Mouse (Mus musculus) right cerebral cortex, postnatal 36 days (tissue): Measurements from ENCODE around the gene Trim15.
"Not testable (repeated sequence)": the region's sequence is repeated elsewhere in the genome, so short reads cannot be mapped to it uniquely, and the experiment has no call there.

Experiments used
- DNase-seq, 2 experiments: peaks; one replicate each; pipeline ENCODE4 v3.0.0; 2022; ENCODE audit warnings: low spot score in 2 of 2, mixed read lengths in 1 of 2

The Trim15 gene

GRCm38 (mm10) chr17:36866719-36867527, at the start of gene Trim15:
Trim15 (minus strand) TSS chr17:36867210.
- no peak for DNase-seq

GRCm38 (mm10) chr17:36915076-36915475, 48.1 kb upstream of the Trim15 start:
- peak in 1 of 2 experiments; percentile 40 for DNase-seq

DNA sequence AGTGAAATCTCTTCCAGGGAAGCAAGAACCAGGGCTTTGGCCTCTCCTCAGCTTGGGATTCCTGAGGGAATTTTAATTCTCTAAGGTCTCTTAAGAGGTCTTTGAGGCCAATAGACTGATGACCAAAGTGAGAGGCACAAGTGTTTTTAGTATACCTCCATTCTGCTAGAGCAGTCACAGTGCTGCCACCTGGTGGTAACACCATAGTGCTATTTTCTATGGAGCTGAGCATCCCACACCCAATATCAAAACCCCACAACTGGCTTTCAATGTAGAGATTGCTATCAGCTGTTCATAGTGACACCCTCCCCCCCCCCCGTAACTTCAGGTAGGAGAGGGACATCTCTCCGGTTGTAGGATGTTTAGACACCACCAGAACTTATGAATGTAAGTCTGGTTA, 47.1 kb upstream of the Trim15 start:
- peak; percentile 47 to 67 for DNase-seq

DNA sequence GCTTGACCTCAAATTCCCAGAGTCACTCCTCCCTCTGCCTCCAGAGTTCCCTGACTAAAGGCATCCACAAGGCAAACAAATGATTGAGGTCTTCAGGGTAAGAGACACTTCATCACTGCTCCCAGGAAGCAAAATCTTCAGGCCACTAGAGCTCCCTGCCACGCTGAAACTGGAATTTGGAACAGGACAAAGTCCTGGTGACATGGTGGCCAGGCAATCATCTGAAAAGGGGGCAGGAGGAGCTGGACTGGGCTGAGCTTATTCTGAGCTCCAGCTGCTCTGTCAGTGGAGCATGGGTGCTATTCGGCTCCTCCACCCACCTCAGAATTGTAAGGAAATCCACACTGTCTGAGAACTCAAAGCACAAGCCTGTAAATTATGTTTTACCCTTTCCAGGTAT, 45.0 kb upstream of the Trim15 start:
- no peak for DNase-seq

DNA sequence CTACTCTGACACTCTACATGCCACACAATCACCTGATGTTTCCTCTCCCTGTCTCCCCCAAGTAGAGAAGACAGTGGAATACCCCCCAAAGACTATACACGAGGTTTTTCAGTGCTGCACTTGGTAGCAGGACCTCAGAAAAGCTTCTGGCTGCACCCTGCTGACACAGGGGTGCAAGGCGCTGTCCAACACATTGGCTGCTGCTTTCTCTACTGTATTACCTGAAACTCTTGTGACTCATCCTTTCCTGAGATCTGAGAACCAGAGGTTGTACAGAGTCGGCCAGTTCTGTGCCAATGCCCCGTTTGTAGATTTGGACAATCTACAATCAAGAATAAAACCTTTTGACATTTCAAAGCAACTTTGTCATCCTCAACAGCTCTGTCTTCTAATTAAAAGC, 42.8 kb upstream of the Trim15 start:
- DNase-seq, result no peak

DNA sequence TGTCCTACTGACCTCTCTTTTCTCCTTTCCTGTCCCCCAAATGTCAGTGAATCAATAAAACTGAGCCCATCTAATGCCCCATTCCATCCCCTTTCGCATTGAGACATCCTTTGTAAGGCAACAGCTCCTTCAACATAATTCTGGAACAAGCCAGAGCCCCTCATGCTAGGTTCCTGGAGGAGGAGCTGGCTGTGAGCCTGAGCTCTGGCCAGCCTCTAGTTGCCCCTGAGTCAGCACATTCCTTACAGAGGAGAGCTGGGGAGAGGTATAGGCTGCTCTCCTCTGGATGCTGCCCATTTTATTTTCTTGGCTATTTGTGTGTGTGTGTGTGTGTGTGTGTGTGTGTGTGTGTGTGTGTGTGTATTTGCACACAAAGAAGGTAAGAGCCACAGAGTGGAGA, 41.2 kb upstream of the Trim15 start:
- no peak for DNase-seq

DNA sequence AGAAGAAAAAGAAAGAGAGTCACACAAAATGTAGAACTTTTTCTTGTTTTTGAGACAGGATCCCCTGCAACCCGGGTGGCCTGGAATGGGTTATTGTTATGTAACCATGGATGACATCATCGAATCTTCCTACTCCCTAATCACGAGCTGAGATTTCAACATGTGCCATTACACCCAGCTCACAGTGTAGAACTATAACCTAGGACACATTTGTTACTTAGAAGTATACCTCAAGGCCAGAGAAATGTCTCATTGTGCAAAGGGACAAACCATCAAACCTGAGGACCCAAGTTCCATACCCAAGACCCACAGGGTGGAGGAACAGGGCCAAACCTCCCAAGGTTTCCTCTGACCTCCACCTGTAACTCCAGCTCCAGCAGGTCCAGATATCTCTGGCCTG, 36.6 kb upstream of the Trim15 start:
- no peak for DNase-seq

GRCm38 (mm10) chr17:36900691-36901090, 33.7 kb upstream of the Trim15 start:
- no peak for DNase-seq

DNA sequence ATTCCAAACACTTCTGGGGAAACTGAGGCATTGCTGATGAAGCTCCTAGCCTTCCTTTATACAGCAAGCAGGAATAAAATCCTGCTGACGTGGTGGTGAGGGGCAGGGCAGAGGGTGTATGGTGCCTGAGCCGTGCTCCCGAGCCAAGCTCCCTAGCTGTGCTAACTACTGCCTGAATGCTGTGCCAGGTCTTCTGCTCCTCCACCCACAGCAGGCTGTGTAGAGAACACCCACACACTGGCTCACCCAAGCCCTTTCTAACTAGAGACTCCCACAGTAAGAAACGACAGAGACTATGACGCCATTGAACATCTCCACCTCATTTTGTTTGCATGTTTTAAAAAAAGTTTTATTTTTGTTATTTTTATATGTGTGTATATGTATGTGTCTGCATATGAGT, 33.0 kb upstream of the Trim15 start:
- DNase-seq, result peak; percentile 16 to 49

DNA sequence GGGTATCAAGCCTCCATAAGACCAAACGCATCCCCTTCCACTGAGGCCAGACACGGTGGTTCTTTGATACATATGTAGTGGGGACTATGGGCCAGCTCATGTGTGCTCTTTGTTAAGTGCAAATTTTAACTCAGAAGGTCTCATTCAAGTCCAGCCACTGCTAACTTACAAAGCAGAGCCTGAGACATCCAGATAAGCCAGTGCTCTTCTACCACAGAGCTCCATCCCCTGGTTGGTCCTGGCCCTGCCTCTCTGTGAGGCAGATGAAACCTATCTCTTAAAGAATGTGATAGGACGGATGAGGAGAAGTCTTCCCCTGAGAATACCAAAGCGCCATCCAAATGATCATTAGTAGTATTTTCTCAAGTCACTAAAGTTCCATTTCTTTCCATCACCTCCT, 32.4 kb upstream of the Trim15 start:
- no peak for DNase-seq

DNA sequence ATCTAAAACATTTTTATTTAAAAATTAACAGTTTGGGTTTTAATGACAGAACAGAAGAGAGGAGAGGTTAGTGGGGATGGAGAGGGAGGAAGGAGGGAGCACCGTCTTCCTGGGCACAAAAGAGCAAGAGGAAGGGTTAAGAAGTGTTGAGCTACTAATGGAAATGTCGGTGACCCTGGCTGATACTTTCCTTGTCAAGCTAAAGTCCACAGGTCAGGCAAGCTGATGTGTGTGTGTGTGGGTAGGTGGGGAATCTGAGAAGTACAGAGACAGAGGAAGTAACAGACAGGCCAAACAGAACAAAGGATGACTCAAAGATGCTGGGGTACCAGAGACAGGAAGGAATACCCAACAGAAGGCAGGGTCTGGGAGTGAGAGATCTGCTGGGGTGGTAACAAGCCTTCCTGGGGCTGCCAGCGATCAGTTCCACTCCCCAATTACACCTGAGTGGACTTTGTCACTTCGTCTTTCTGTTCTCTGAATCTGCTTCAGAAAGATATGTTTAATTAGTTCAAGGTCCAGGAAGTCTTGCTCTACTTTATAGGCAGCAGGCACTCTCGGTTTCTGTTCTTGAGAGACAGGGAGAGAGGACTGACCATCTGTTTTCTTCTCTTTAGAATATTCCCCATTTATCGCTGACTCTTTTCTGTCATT, 30.7 kb upstream of the Trim15 start, which contains the start of gene Trim31:
Trim31 (plus strand) TSS at position 567 of the 654 bp plus-strand sequence.
- no peak for DNase-seq

- DNase-seq, result no peak
Measured at GRCm38 (mm10) chr17:36897065-36897464, 30.1 kb upstream of the Trim15 start.

GRCm38 (mm10) chr17:36896583-36896982, 29.6 kb upstream of the Trim15 start:
- DNase-seq, result no peak

DNA sequence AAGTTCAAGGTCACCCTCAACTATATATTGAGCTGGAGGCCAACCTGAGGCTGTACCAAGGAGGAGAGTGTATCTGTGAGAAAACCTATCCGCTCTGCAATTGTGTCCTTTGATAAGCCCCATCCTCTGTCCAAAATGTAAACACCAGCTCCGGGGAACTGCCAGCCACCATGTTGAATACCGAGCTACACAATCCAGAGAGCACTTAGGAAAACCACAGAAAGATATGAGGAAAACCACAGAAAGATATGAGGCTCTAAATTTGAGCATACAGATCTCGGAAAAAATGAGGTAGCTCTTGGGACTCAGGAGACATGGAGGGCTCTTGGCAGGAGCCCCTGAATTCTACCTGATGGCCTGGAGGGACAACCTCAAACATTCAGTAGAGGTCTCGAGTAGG, 26.4 kb upstream of the Trim15 start:
- no peak for DNase-seq

- peak in 1 of 2 experiments; percentile 12 for DNase-seq
Measured at GRCm38 (mm10) chr17:36892362-36892761, 25.4 kb upstream of the Trim15 start.

DNA sequence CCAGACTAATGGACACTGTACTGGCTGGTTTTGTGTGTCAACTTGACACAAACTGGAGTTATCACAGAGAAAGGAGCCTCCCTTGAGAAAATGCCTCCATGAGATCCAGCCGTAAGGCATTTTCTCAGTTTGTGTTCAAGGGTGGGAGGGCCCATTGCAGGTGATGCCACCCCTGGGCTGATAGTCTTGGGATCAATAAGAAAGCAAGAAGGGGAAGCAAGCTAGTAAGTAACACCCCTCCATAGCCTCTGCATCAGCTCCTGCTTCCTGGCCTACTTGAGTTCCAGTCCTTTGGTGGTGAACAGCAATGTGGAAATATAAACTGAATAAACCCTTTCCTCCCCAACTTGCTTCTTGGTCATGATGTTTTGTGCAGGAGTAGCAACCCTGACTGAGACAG, 24.5 kb upstream of the Trim15 start:
- not testable (repeated sequence) for DNase-seq

DNA sequence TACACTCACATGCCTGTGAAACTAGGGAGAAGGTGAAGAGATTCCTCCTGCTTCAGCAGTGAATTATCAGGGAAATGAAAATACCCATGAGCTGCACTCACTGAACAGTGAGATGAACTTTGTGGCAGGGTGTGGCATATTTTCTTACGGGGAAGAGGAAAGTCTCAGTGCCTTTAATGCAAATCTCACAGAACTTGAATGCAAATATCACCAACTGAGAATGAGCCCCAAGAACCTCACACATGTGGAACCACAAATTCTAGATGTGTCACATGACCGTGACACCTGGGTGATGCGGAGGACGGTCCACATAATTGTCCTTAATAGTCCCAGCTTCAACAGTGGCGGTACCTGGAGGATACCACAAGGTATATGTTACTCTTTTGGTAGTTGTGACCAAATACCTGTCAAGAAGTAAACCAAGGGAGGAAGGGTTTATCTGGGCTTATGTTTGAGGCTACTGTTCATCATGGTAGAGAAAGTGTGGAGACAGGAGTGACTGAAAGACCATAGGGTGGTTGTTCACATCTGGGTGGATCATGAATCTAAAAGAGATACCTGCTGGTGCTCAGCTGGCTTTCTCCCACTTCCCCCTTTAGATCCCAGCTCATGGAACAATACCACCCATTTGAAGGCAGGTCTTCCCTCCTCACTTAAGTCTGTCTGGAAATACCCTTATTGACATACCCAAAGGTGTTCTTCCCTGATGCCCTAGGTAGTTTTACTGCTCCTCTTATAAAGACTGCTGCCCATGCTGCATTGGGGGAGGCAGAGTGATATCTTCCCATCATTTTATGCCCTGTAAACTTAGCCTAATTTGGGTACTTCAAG, 23.3 kb upstream of the Trim15 start, which contains the start of gene Trim40:
Trim40 (minus strand) TSS at position 51 of the 831 bp plus-strand sequence.
- DNase-seq, result no peak

DNA sequence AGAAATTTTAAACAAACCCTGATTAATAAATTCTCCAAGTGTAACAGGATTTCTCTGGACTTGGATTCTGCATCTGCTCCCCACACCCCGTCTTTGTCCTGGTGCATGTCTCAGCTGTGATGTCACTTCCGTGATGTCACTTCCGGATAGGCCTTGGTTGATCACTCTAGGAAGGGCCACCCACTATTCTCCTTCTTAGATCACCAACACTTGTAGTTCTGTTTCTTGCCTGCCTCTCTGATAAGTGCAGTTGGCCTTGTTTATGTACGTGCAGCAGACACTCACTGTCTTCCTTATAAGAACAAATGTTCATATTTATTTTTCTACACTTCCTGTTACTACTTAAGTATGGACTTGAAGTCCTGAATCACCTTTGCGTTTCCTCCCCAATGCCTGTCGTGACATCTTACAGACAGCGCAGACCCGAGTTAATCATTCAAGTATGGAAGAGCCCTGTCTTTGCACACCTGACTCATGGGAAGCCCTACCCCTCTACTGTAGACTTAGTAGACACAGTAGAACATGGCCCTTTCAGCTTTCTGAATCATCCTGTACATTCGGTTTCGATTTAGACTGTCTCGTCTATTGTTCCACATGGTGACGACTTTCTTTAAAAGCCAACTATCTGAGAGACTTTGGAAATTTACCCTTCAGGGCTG, 18.3 kb upstream of the Trim15 start:
- no peak for DNase-seq

GRCm38 (mm10) chr17:36883350-36883749, 16.3 kb upstream of the Trim15 start:
- no peak for DNase-seq

GRCm38 (mm10) chr17:36874636-36875035, 7.6 kb upstream of the Trim15 start:
- DNase-seq, result no peak

- DNase-seq, result no peak
Measured at GRCm38 (mm10) chr17:36869955-36870810, 3.2 kb upstream of the Trim15 start.
